ENCODE assay signal across 16 mouse cellular contexts in the genomic region with DNA sequence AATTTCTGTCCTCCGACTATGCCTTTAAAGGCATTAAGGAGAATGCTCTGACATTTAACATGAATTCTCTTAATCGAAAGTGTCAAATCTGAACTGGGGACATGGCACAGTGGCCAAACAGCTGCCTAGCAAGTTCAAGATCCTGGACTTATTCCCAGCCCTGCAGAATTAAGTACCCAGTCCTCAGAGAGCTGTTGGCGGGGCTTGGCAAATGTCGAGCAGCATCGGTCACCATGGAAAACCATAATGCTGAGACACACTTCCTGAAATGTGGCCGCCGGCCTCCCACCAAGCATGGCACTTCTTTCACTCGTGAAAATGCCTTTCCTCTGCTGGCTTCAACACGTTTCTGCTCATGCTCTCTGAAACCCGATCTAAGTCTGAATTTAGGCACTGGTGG. TPM values are rescaled to one million over a fixed set of nuclear protein-coding genes. Genes with fewer than 3 reads are reported as not detected.
DNase-seq lines count a peak whose midpoint lies in the region; ATAC-seq lines count a peak whose summit lies in the region.
"Had no signal": no experiment of that assay in that cellular context is flagged by ENCODE, and none has a peak within 500 bp of the region (broad histone marks: within the 10 kb centered on the region; RNA-seq: fewer than 3 reads in every experiment).

No protein-coding gene starts in this region.

- H3K36me3 ChIP-seq in hindbrain, embryonic 14.5 days (replicated peaks; ENCODE audit: control insufficient read depth, insufficient read depth) = no peaks in the 10 kb centered on the region
- H3K36me3 ChIP-seq in hindbrain, embryonic 13.5 days = no peaks in the 10 kb centered on the region
- no peaks in the 10 kb centered on the region for H3K36me3 ChIP-seq in neural tube, embryonic 15.5 days
- H3K36me3 ChIP-seq in intestine, embryonic 15.5 days = no peaks in the 10 kb centered on the region
- H3K36me3 ChIP-seq: forebrain, embryonic 15.5 days; liver, embryonic 13.5 days; midbrain, embryonic 13.5 days had no signal

- H3K9me3 ChIP-seq in hindbrain, embryonic 14.5 days (ENCODE audit: control insufficient read depth, low read length) = no peaks in the 10 kb centered on the region
- H3K9me3 ChIP-seq in hindbrain, embryonic 13.5 days = no peaks in the 10 kb centered on the region
- no peaks in the 10 kb centered on the region for H3K9me3 ChIP-seq in neural tube, embryonic 15.5 days (replicated peaks)
- H3K9me3 ChIP-seq in intestine, embryonic 15.5 days = no peaks in the 10 kb centered on the region
- H3K9me3 ChIP-seq: forebrain, embryonic 15.5 days; liver, embryonic 13.5 days; midbrain, embryonic 13.5 days had no signal

- H3K27ac ChIP-seq in hindbrain, embryonic 14.5 days = no peak overlapping the region
- H3K27ac ChIP-seq in hindbrain, embryonic 13.5 days = no peak overlapping the region
- 0 out of 2 replicates have a peak overlapping the region, but pooled peaks have one; percentile 28 for H3K27ac ChIP-seq in neural tube, embryonic 15.5 days (replicated peaks)
- H3K27ac ChIP-seq in intestine, embryonic 15.5 days = no peak overlapping the region
- H3K27ac ChIP-seq: liver, embryonic 13.5 days; midbrain, embryonic 13.5 days had no signal

- no peaks in the 10 kb centered on the region for H3K27me3 ChIP-seq in hindbrain, embryonic 14.5 days (ENCODE audit: control insufficient read depth, insufficient read depth, low read length)
- H3K27me3 ChIP-seq in hindbrain, embryonic 13.5 days = no peaks in the 10 kb centered on the region
- no peaks in the 10 kb centered on the region for H3K27me3 ChIP-seq in neural tube, embryonic 15.5 days (replicated peaks)
- H3K27me3 ChIP-seq in intestine, embryonic 15.5 days (replicated peaks) = no peaks in the 10 kb centered on the region
- H3K27me3 ChIP-seq: CH12.LX; forebrain, embryonic 15.5 days; liver, embryonic 13.5 days; midbrain, embryonic 13.5 days had no signal

- WGBS in hindbrain, embryonic 14.5 days = 61% methylated on average over 10 of the region's 10 CpGs
- WGBS in hindbrain, embryonic 13.5 days = 70% methylated on average over 10 of the region's 10 CpGs
- 60% methylated on average over 10 of the region's 10 CpGs for WGBS in neural tube, embryonic 15.5 days
- 72% methylated on average over 10 of the region's 10 CpGs for WGBS in intestine, embryonic 15.5 days

- peaks cover 18% of the 10 kb centered on the region; the same call in 1 of the 2 replicates for H3K4me1 ChIP-seq in hindbrain, embryonic 14.5 days (replicated peaks; ENCODE audit: control insufficient read depth, insufficient read depth, low read length)
- H3K4me1 ChIP-seq in hindbrain, embryonic 13.5 days (replicated peaks) = peaks cover 16% of the 10 kb centered on the region
- H3K4me1 ChIP-seq in neural tube, embryonic 15.5 days = peaks cover 16% of the 10 kb centered on the region
- peaks cover 8% of the 10 kb centered on the region; the same call in 1 of the 2 replicates for H3K4me1 ChIP-seq in intestine, embryonic 15.5 days (replicated peaks)

- no peak overlapping the region for H3K4me3 ChIP-seq in hindbrain, embryonic 14.5 days (replicated peaks; ENCODE audit: low read length)
- no peak overlapping the region for H3K4me3 ChIP-seq in hindbrain, embryonic 13.5 days
- no peak overlapping the region for H3K4me3 ChIP-seq in neural tube, embryonic 15.5 days (replicated peaks)
- H3K4me3 ChIP-seq in intestine, embryonic 15.5 days (replicated peaks) = no peak overlapping the region
- H3K4me3 ChIP-seq: forebrain, embryonic 15.5 days; liver, embryonic 13.5 days; midbrain, embryonic 13.5 days had no signal

- no peak for DNase-seq in hindbrain, embryonic 14.5 days (ENCODE audit: low spot score)
- DNase-seq in neural tube, embryonic 10.5 days (ENCODE audit: extremely low spot score, low spot score) = no peak
- peak; percentile 16 for DNase-seq in gastrocnemius, postnatal 14 days
- DNase-seq in skeletal muscle tissue, adult 2 months (ENCODE audit: low read depth, low spot score) = peak; percentile 71
- no peak for DNase-seq in ovary, adult 18-20 months (ENCODE audit: low spot score)
- DNase-seq: heart, postnatal 14 days; liver, embryonic 13.5 days; retina, postnatal 1 day; thymus, postnatal 4 days had no signal

- H3K4me2 ChIP-seq in hindbrain, embryonic 14.5 days (replicated peaks) = 0 out of 2 replicates have a peak overlapping the region, but pooled peaks have one; percentile 0
- no peak overlapping the region for H3K4me2 ChIP-seq in hindbrain, embryonic 13.5 days
- H3K4me2 ChIP-seq in neural tube, embryonic 15.5 days = peak overlapping the region; percentile 32
- no peak overlapping the region for H3K4me2 ChIP-seq in intestine, embryonic 15.5 days (replicated peaks)
- H3K4me2 ChIP-seq: forebrain, embryonic 15.5 days; liver, embryonic 13.5 days; midbrain, embryonic 13.5 days had no signal

- H3K9ac ChIP-seq in hindbrain, embryonic 14.5 days = no peak overlapping the region
- no peak overlapping the region for H3K9ac ChIP-seq in hindbrain, embryonic 13.5 days
- H3K9ac ChIP-seq in neural tube, embryonic 15.5 days (replicated peaks) = no peak overlapping the region
- H3K9ac ChIP-seq in intestine, embryonic 15.5 days = no peak overlapping the region
- H3K9ac ChIP-seq: forebrain, embryonic 15.5 days; liver, embryonic 13.5 days; midbrain, embryonic 13.5 days had no signal

- no peak for ATAC-seq in hindbrain, embryonic 14.5 days (ENCODE audit: low FRiP score)
- no peak for ATAC-seq in hindbrain, embryonic 13.5 days (ENCODE audit: low FRiP score)
- no peak for ATAC-seq in neural tube, embryonic 15.5 days (ENCODE audit: low FRiP score)
- ATAC-seq in intestine, embryonic 15.5 days = no peak
- ATAC-seq: forebrain, embryonic 15.5 days; intestine, embryonic 16.5 days; midbrain, embryonic 13.5 days had no signal

- intact Hi-C loops in gastrocnemius, postnatal 14 days (cut with DNase I; ENCODE audit: low total_unique reads) = no loop called here

RNA-seq across cellular contexts. Expression of gene Mreg, which starts 24.6 kb away (rescaled TPM):
- 2.7 and 3.9 TPM in 2 replicates for polyA plus RNA-seq in hindbrain, embryonic 14.5 days (2014; fragmentation: Nextera tagmentation; extraction: Ambion mirVana)
- 5.7 and 7.0 TPM in 2 replicates for polyA plus RNA-seq in hindbrain, embryonic 13.5 days (2015; fragmentation: Nextera tagmentation; extraction: Ambion mirVana)
- 2.9 and 21.3 TPM in 2 replicates for polyA plus RNA-seq in neural tube, embryonic 15.5 days (2015; fragmentation: Nextera tagmentation; extraction: Ambion mirVana)
- total RNA-seq in gastrocnemius, postnatal 14 days (2021) = 10 to 100 TPM; 25.9 to 27.4 TPM
- 8.5 and 9.4 TPM in 2 replicates for polyA plus RNA-seq in intestine, embryonic 15.5 days (2015; fragmentation: Nextera tagmentation; extraction: Ambion mirVana)

Comparison
In these comparisons a context has a peak if more than half of its experiments do, and no peak if none do; other contexts are left out.
1. H3K4me2 ChIP-seq: peak in hindbrain, embryonic 14.5 days (single experiment) and neural tube, embryonic 15.5 days (single experiment); none in hindbrain, embryonic 13.5 days (single experiment) and intestine, embryonic 15.5 days (single experiment).
2. DNase-seq: peak in gastrocnemius, postnatal 14 days (single experiment) and skeletal muscle tissue, adult 2 months (single experiment); none in hindbrain, embryonic 14.5 days (single experiment), neural tube, embryonic 10.5 days (single experiment) and ovary, adult 18-20 months (single experiment).